Mouse (Mus musculus): ENCODE results near the gene Fhit.
"Not testable (repeated sequence)": the region's sequence is repeated elsewhere in the genome, so short reads cannot be mapped to it uniquely, and the experiment has no call there.

The Fhit gene

DNA sequence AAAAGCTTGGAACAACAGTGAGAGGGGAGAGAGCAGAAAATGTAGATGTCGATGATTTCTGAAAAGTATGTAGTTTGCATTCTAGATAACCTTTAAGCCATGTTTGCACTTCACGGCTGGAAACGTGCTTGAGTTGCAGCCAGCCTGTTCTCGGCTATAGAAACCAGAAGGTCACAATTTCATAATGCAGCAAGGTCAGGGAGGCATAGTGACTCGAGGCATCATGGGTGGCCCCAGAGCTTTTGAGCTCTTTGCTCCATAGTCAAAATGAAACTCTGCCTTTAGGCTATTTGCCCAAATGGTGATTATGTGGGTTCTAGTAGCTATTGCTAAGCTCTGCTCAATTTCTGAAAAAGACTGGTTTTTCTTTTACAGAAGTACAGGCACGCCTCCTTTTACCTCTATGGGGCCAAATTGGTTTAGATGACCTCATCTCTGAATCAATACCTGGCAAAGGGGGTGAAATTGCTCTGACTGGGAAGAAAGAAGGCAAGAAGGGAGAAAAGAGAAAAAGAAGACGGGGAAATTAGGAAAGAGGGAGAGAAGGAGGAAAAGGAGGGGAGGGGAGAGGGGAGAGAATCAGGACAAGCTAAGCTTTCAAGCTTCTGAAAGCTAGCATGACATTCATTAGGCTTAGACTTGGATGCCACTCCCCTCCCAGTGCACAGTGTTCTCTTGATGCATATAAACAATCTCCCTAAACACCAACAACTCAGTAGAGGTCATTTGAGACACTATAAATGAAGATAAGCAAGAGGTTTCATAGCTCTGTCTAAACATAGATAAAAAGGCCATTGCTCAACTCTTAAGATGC, 1148.6 kb downstream of the Fhit start:
- DNase-seq (ENCODE audit: low spot score in 2 of 2) = no peak

DNA sequence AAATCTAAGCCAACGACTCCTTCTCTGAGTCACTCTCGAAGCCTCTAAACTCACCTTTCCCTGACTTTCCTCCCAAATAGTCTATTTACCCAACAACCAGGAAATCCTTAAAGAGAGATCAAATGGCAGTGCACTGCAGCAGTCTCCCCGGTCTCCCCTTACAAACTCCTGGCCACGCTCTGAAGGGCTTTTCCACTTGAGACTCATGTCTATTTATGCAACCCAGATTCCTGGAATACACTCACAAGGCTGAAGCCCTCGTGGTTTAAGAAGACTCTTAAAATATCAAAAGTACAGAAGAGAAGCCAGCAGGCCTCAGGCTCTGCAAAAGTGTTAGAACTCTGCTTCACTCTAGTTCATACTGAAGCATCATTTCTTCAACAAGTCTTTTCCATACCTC, 1155.6 kb downstream of the Fhit start:
- no peak for DNase-seq (ENCODE audit: low spot score in 2 of 2)

DNA sequence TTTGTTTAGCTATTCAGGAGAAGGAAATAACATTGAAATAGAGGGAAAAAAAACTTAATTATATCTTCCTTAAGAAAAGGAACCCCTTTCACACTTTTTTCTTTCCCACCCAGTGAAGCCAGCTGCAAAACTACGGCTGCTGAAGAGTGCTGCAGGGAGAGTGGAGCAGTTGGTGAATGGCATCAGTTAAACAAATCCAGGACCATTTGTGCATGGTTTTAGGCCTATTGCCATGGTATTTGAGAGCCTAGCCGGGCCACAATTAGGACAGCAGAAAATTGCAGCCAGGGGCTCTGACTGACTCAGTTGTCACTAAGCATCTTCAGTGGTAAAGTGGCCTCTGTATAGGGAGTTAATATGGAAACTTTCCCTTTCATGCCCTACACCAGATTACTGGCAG, 1158.0 kb downstream of the Fhit start:
- no peak for DNase-seq (ENCODE audit: low spot score in 2 of 2)

DNA sequence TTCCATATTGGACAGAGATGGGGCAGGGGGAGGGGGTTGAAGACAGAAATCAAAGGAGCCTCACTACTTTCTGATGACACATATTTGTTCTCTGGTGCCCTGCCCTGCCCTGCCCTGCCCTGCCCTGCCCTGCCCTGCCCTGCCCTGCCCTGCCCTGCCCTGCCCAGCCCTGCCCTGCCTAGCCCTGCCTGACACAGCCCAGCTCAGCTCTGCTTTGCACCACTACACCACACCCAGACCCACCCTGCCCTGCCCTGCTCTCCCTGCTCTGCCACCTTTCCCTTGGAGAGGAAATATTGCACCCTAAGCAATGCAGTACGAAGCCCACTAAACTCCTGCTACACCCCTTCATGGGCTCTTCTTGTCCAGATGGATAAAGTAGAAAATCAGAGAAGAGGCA, 1171.2 kb downstream of the Fhit start:
- DNase-seq (ENCODE audit: low spot score in 2 of 2) = no peak

DNA sequence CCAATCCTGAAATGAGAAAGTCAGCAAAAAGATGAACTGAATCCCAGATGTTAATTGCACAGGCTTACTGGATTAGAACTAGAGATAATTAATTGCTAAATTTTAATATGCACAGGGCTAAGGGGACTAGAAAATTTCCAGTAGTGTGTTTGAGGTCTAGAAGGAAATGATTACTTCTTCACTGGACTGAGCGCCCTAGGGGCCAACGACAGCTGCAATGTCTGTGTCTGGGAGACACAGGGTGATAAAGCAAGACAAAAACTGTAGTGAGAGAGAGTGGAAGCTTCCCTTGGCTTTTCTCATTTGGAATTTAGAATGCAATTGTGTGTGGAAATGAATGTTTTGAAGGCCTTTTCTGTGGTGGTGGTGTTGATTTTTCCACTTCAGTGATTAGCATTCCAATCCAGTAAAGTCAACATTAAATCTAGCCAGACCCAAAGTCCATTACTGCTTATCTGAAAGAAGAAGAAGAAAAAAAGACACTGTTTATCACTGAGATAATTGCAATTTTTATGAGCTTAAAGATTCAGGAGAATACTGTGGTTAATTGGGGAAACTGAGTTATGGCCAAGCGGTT, 1184.8 kb downstream of the Fhit start:
- no peak for DNase-seq (ENCODE audit: low spot score in 2 of 2)

DNA sequence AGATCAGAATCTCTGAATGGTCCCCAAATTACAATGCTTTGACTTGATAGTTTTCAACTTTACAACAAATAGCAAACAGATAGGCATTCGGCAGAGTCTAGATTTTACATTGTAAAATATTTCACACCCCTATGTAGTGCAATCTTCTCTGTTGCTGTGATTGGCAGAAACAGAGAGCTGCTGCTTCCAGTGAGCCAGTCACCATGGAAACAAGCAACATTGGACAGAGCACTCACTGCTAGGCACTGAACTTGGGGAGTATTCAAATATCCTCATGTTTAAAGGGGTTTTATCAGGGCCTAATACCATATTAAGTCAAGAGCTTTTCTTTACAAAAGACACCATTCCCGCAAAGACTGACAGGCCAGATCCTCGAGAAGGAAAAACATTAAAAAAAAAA, 1187.4 kb downstream of the Fhit start:
- no peak for DNase-seq (ENCODE audit: low spot score in 2 of 2)

DNA sequence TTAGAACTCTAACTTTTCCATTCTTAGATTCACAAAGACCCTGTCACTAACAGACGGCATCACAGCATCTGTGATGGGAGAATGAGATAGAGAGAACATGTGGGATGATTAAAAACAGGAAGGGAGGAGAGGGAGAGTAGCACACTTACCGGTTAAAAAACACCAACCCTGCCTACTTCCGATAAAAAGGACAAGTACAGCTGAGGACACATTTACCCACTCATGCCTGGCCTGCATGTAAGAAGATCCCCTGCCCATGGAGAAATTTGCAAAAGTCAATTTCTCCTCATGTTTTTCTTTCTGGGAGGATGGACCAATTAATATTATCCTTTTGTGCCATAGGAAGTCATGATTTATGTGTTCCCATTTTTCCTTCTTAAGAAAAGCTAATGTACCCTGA, 1198.0 kb downstream of the Fhit start:
- DNase-seq (ENCODE audit: low spot score in 2 of 2) = no peak

DNA sequence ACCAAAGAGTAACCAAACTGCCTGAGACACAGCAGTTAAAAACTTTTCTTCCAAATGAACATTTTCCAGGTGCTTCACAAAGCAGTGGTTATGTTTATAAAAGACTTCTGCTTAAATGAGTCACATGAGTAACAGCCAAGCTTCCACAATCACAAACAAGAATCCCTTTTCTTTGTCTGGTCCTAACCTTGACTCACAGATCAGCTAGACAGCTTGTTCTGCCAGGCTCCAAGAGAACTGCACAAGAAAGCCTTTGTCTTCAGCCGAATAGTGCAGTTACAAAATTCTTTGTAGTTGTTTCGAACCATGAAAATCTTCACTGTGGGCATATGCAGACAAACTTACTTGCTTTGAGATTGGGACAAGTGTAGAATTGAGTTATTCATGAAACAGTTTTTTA, 1201.4 kb downstream of the Fhit start:
- DNase-seq (ENCODE audit: low spot score in 2 of 2) = no peak

DNA sequence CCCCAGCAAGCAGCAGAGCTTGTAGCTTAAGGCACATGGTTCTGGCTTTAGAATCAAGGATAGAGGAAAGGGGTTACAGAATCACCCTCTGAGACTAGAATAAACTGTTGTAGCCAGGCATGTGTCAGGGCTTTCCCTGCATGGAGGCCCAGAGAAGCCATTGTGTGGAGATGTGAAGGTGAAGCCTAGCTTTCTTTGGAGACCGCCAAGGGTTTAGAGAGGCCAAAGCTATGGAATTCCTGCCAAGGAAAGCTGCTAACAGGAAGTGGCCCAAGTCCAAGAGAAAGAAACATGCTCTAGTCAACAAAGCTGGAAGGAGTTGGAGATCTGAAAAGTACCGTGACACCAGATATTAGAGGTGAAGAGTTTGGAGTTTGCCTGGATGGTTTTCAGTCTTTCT, 1262.3 kb downstream of the Fhit start:
- no peak for DNase-seq (ENCODE audit: low spot score in 2 of 2)

DNA sequence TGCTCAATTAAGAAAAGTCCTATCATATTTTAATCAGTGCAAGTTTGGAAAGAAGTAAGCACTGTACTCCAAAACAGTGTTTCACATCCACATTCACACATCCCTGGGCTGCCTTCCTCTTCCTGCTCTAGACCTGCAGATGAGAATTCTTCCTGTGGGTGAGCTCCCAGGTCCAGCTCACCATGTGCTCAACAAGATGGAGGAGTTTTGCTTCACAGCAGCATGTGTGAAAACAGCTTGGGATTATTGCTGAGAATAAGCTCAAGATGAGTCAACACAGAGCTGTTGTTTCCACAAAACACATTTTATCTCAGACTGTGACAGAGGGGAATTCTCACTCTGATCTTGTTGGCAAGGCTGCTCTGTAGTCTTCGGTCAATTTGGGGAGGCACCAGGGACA, 1265.3 kb downstream of the Fhit start:
- DNase-seq (ENCODE audit: low spot score in 2 of 2) = no peak

DNA sequence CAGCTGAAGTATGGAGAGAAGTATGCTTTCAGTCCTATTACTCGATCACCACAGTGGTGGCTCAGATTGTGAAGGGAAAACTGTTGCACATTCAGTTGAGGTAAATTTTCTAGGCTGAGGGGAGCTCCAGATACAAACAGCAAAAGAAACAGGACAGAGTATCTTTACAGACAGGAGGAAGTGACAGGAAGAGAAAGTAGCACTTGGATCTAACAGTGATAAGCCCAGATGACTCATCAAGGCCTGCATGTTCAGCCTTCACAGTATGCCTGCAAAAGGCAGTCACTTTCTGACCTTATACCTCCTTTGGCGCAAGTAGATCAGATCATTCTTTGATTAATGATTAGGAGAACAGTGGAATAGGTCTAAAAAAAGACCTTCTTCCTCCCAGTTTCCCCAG, 1309.8 kb downstream of the Fhit start:
- no peak for DNase-seq (ENCODE audit: low spot score in 2 of 2)

DNA sequence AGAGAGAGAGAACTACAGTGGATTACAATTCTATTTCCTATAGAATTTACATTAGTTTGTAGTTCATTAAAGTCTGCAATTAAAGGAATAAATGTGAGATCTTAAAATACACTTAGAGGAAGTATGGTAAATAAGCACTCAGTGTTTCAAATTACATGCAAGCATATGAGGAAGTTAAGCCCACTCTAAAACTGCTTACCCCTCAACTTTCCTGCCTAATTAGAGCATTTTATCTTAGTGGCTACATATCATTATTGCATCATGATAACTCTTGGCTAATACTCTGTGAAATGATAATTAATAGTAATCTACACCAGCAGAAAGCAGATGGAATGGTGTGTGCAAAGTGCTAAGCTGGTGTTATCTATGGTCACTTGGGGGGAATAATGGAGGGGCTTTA, 1329.5 kb downstream of the Fhit start:
- no peak for DNase-seq (ENCODE audit: low spot score in 2 of 2)

DNA sequence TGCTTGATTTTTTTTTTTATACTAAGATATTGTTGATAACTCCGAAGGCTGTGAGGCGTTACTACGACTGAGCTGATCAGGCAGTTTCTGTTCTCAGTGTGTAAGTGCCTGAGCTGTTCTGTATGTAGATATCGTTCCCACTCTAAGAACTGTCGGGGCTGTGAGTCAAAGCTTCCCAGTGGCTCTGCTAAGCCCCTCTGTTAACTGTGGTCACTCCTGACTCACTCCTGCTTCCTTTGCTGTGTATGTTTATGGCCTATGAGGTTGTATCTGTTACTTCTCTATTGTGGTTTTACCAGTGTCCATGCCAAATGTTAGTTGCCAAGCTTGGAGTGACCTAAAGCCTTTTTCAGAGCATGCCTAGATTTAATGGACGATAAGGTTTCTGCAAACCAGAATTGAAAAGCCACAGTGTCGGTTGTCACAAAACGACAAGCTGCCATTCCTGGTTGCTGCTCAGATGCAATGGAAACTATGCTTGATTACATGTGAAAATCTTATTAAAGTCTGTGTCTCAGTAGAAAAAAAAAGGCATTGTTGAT, 1333.1 kb downstream of the Fhit start:
- not testable (repeated sequence) for DNase-seq (ENCODE audit: low spot score in 2 of 2)

DNA sequence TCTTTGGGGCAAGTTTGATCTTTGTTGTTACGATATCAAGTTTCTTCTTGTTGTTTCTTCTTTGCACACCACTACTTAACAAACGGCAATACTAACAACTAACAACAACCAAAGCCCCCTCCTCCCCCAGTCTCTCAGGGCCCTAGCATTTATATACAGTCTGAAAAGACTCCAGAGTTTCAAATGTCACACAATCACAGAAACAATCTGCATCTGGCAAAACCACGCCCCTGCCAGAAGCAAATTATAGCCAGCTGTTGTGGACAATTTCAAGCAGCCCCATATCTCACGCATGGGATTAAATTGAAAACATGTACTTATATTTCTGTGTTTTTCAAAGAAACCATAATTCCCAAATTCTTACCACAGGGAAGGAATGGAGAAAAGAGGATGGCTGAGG, 1345.9 kb downstream of the Fhit start:
- no peak for DNase-seq (ENCODE audit: low spot score in 2 of 2)

DNA sequence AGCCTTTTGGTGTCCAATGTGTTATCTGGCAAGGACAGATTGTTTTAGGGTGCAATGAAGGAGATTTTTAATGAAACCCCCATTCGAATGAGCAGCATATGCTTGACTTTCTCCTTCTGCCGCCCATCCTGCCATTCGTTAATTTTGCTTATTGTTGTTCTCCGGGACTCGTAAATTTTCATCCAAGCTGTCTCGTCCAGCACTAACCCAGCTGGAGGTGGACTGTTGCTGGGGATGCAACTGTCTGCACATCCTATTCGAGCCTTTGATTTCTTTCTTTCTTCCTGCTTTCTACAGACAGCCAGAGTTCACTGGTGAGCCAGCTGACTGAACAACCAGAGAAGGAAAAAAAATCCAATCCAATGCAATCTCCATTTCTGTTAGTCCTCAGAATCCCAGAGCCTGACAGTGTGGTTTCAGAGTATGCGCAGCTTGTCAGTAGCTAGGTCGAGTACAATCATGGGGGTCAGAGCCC, 1350.0 kb downstream of the Fhit start:
- DNase-seq (ENCODE audit: low spot score in 2 of 2) = no peak

DNA sequence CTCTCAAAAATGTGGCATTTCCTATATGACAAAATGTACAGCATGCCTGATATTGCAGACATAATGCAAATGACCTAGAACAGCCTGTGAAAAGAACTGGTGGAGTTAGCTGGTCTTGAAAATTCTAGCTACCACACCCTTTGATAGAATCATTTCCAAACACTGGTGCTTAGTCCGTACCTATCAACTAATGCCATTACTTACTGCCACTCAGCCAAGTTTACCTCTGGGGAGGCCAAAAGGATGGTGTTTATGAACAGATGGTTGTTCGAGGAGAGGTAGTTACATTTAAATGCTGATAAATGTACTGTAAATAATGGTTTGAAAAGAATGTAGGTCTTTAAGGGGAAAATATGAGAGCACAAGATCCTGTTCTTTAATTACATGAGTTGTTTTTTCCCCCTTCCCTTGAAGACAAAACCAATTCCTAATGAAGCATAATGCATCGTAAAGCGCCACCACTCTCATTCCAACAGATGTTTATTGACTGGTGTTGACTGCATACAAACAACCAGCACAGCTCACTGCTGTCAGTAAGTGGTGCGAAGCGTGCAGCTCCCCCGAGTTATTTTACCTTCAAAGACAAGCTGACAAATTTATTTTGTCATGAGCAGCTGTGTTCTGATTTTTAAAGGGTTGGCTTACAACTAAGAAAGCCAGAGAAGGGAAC, 1350.5 kb downstream of the Fhit start:
- no peak for DNase-seq (ENCODE audit: low spot score in 2 of 2)

DNA sequence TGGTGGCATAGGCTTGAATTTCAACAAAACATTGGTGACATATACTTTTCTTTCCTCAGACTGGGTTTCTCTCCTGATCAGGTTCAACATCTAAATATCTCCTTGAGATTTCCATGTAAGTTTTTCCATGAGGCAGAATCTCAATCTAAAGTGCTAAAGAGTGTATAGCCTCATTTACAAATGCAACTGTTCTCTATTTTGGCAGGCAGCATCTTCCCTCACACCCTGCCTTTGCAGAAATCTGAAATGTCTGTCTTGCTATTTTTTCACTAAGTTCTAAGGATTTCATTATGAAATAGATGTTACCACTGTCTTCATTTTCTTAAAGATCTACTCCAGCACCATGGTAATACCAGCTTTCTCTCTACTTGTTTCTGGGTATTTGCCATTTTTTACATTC, 1368.4 kb downstream of the Fhit start:
- DNase-seq (ENCODE audit: low spot score in 2 of 2) = no peak

DNA sequence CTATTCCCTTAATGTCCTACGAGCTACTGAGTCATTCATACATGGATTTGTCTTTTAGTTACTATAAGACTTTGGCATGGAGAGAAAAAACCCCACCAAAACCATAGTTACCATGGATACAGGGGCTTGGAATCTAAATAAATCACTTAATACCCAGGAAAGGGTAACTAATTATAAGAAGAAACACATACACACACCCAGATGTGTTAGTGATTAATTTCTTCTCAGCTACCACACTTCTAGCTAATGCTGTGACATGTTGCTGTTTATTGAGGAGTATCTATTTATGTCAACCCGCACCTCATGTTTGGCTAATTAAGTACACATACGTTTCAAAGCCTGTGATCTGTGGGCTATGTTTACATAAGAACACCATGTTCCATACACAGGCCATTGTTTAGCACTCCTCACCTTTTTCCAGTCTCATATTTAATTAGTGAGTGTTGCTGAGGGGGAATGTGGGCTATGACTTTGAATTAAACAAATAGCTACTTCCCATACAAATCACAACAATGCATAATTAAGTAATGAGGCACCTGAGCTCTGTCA, 1373.4 kb downstream of the Fhit start:
- DNase-seq (ENCODE audit: low spot score in 2 of 2) = no peak

DNA sequence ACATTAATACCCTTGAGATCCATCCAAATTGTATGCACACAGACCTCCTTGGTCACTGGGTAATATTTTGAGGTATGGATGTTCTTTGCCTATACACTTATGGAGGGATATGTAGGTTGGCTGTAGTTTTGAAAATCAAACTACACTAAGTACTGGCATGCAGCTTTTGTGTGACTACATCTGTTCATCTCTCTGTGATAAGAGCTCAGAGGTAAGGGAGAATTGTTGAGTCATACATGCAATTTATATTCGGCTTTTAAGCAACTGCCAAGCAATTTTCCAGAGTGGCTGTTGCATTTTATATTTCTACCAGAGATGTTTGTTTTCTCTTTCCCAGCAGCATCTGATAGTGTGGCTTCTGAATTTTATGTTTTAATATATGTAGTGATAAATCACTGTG, 1374.4 kb downstream of the Fhit start:
- no peak for DNase-seq (ENCODE audit: low spot score in 2 of 2)

DNA sequence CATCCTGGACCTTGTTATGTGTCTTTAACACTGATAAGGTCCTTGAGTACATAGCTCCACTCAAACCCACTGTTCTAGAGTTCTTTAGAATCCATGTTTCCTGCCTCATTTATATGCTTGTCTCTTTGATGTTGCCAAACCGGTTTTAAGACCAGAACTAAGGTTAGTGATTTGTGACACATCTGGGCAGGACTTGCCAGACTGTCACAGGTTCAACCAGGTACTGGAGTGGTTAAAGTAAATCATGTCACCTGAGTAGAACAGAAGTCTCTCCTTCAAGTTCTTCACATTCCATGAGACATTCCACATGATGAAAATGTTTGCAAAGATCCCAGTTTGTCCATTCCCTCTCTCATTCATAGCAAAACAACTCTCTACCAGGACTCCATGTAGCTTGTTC, 1376.0 kb downstream of the Fhit start:
- DNase-seq (ENCODE audit: low spot score in 2 of 2) = no peak

DNA sequence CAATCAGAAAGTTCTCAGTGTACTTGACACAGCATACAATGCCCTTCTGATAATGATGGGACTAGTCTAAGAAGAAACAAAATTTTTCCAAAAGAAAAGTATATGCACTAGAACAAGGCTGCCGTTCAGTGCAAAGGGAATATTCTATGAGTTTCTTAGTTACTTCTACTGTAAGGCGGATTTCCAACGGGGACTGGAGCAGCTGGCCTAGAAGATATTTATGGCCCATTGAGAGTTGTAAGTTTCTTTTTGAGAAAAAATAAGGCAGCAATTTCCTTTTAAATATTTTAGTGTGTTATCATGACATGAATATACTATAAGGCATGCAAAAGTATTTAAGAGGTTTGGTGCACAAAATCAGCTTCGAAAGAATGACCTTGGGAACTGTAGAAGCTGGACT, 1410.5 kb downstream of the Fhit start:
- no peak for DNase-seq (ENCODE audit: low spot score in 2 of 2)

DNA sequence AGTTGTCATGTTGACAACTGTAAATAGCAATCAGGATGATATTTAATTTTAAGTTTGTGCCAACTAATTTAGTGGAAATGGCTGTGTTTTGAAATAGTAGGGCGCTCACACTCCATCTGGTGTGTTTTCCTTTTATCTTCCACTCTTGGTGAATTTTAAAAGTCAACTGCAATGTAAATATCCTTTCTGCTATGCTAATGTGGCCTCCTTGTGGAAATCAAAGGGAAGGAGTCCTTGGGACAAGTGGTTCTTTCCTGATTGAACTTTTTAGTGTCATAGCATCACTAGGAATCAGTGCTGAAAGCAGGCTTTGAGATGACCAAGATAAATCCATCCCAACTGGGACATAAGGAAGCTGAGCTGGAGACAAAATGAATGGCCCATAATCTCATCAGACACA, 1413.1 kb downstream of the Fhit start:
- no peak for DNase-seq (ENCODE audit: low spot score in 2 of 2)
